Mouse (Mus musculus): ENCODE measurements at regions not wholly inside any gene's neighbourhood (a gene's known extent, or its start where the extent isn't known, plus 50 kb on each side); places are given as distances from the start of the nearest gene placed in this dataset.

DNA sequence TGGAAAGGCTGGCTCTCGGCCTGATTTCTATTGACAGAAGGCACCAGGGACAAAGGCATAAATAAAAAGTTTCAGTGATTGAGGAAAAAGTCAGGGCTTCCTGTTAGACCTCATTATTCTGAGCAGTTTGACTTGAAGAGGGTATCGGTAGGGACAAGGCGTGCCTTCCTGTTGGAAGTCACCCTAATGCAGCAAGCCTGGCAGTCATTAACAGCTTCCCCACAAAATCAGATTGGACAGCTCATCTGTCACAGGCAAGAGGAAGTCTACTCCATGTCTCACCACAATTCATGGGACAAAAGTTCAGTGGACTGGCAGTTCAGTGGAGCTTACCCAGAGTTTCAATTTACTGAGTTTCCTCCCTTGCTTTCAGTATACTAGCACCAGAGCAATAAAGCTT is 715.5 kb downstream of the Fam181b start:
- no peaks in the 10 kb centered on the region for H3K9me3 ChIP-seq (ENCODE audit: control insufficient read depth, low read length)
- no peaks in the 10 kb centered on the region for H3K36me3 ChIP-seq (ENCODE audit: control insufficient read depth, insufficient read depth)
- no peak for ATAC-seq
- H3K9ac ChIP-seq (replicated peaks; ENCODE audit: low read depth, low read length) = no peak overlapping the region
- WGBS = 54% methylated on average over 3 of the region's 3 CpGs
- H3K27ac ChIP-seq (ENCODE audit: low read length) = no peak overlapping the region
- H3K4me1 ChIP-seq (replicated peaks; ENCODE audit: control insufficient read depth, insufficient read depth, low read length) = no peaks in the 10 kb centered on the region
- no peaks in the 10 kb centered on the region for H3K27me3 ChIP-seq (replicated peaks; ENCODE audit: control insufficient read depth, insufficient read depth, low read length)
- no peak overlapping the region for H3K4me3 ChIP-seq (replicated peaks; ENCODE audit: low read length)
- no peak overlapping the region for H3K4me2 ChIP-seq (ENCODE audit: low read length)

DNA sequence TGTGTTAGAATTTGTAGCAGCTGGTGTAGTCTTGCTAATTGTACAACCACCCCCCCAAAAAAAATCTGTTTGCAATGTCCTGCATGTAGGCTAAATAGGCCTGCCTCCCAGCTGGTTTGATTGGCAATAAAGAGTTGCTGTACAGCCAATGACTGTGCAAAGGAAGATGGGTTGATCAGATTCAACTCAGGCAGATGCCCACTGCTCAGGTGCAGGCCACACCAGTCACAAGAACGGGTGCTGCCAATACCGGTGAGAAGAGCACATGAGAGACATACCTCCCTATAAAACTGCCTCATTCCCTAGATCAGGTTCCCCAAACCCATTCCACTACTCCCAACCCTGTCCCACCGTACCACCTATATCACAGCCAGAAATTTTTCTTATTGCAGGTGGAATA is 756.0 kb downstream of the Fam181b start:
- WGBS = 82% methylated on average over 3 of the region's 3 CpGs
- Histone ChIP-seq H3K9ac (replicated peaks; ENCODE audit: low read depth, low read length) (no peak overlapping the region), H3K36me3 (ENCODE audit: control insufficient read depth, insufficient read depth) (no peaks in the 10 kb centered on the region), H3K27ac (ENCODE audit: low read length) (peak overlapping the region; percentile 18; the same call in 1 of the 2 replicates), H3K27me3 (replicated peaks; ENCODE audit: control insufficient read depth, insufficient read depth, low read length) (no peaks in the 10 kb centered on the region), H3K4me2 (ENCODE audit: low read length) (no peak overlapping the region), H3K4me1 (replicated peaks; ENCODE audit: control insufficient read depth, insufficient read depth, low read length) (0 out of 2 replicates have a peak, but pooled peaks cover 3% of the 10 kb centered on the region), H3K9me3 (ENCODE audit: control insufficient read depth, low read length) (no peaks in the 10 kb centered on the region), H3K4me3 (replicated peaks; ENCODE audit: low read length) (no peak overlapping the region)
- peak; percentile 67 for ATAC-seq

DNA sequence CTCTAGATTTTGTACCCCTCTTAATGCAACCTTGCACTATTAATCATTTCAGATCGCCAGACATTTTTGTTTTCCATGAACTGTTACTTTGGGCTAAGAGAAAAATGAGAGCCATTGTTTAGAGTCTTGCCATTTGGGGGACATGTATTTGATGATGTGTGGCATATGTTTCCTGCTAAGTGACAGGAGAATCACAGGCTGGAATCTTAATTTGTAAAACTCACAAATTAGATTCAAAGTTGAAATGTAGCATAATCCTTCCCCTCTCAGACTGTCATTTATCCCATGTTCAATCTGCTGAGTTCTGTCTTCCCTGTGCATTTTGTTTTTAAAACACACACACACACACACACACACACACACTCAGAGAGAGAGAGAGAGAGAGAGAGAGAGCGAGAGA is 756.5 kb downstream of the Fam181b start:
- Histone ChIP-seq H3K4me2 (ENCODE audit: low read length) (no peak overlapping the region), H3K9me3 (ENCODE audit: control insufficient read depth, low read length) (no peaks in the 10 kb centered on the region), H3K4me1 (replicated peaks; ENCODE audit: control insufficient read depth, insufficient read depth, low read length) (0 out of 2 replicates have a peak, but pooled peaks cover 3% of the 10 kb centered on the region), H3K27me3 (replicated peaks; ENCODE audit: control insufficient read depth, insufficient read depth, low read length) (no peaks in the 10 kb centered on the region), H3K4me3 (replicated peaks; ENCODE audit: low read length) (no peak overlapping the region), H3K27ac (ENCODE audit: low read length) (no peak overlapping the region), H3K9ac (replicated peaks; ENCODE audit: low read depth, low read length) (no peak overlapping the region), H3K36me3 (ENCODE audit: control insufficient read depth, insufficient read depth) (no peaks in the 10 kb centered on the region)
- 57% methylated on average over 2 of the region's 2 CpGs for WGBS
- ATAC-seq = peak; percentile 91

DNA sequence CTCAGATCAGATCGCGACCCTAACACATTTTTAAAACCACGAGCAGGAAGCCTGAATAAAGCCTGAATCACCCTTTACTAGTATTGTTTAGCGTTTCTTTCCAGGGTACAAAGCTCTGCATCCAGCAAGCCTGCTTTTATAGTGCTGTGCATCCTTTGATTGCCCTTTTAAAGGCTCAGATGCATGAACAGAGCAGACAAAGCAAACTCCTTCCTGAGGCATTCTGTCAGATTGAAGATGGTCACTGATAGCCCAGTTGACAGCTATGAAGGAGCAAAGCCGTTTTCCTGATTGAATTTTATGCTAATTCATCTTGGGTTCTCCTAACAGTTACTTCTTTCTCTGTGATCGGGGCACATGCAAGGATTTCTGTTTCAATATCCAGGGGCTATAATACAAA is 775.4 kb downstream of the Fam181b start:
- Histone ChIP-seq H3K27ac (ENCODE audit: low read length) (no peak overlapping the region), H3K36me3 (ENCODE audit: control insufficient read depth, insufficient read depth) (no peaks in the 10 kb centered on the region), H3K9me3 (ENCODE audit: control insufficient read depth, low read length) (no peaks in the 10 kb centered on the region), H3K27me3 (replicated peaks; ENCODE audit: control insufficient read depth, insufficient read depth, low read length) (no peaks in the 10 kb centered on the region), H3K9ac (replicated peaks; ENCODE audit: low read depth, low read length) (no peak overlapping the region), H3K4me1 (replicated peaks; ENCODE audit: control insufficient read depth, insufficient read depth, low read length) (no peaks in the 10 kb centered on the region), H3K4me3 (replicated peaks; ENCODE audit: low read length) (no peak overlapping the region), H3K4me2 (ENCODE audit: low read length) (no peak overlapping the region)
- WGBS = 29% methylated on average over 6 of the region's 6 CpGs
- no peak for ATAC-seq

DNA sequence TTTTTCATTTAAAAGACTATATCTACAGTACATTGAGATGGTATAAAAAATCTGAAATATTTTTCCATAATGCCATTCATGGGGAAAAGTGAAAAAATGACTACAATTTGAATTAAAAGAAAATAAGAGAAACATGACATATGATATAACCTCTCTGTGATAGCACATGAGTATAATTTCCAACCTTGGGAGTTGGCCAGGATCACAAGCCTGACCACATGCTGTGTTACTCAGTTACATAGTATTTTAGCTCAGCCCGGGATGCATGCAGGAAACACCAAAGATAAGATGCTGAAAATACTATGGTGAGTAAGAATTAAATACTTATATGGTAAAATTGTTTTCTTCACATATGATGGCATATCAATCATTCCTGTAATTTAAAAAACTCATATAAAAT is 814.0 kb downstream of the Fam181b start:
- Histone ChIP-seq H3K27me3 (replicated peaks; ENCODE audit: control insufficient read depth, insufficient read depth, low read length) (no peaks in the 10 kb centered on the region), H3K36me3 (ENCODE audit: control insufficient read depth, insufficient read depth) (no peaks in the 10 kb centered on the region), H3K4me2 (ENCODE audit: low read length) (no peak overlapping the region), H3K27ac (ENCODE audit: low read length) (no peak overlapping the region), H3K4me3 (replicated peaks; ENCODE audit: low read length) (no peak overlapping the region), H3K9me3 (ENCODE audit: control insufficient read depth, low read length) (no peaks in the 10 kb centered on the region), H3K4me1 (replicated peaks; ENCODE audit: control insufficient read depth, insufficient read depth, low read length) (no peaks in the 10 kb centered on the region), H3K9ac (replicated peaks; ENCODE audit: low read depth, low read length) (no peak overlapping the region)
- ATAC-seq = no peak
- 94% methylated on average over 1 of the region's 1 CpGs for WGBS

DNA sequence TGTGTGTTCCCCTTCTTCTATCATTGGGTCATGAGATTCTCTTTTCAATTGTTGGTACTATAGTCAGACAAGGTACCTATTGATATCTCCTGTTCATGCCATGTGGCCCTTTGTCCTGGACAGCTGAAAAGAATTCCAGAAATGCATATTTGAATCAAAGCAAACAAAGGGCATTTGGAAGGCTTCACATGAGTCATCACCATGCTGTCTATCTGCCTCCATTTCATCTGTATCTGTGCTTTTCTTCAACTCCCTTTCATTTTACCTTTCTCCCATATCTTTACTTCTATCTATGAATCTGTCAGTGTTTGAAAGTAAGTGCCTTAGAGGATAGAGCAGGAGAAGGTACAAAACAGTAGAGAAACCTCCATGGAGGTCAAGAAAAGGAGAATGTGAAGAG is 817.3 kb downstream of the Fam181b start:
- no peaks in the 10 kb centered on the region for H3K4me1 ChIP-seq (replicated peaks; ENCODE audit: control insufficient read depth, insufficient read depth, low read length)
- H3K4me2 ChIP-seq (ENCODE audit: low read length) = no peak overlapping the region
- no peaks in the 10 kb centered on the region for H3K9me3 ChIP-seq (ENCODE audit: control insufficient read depth, low read length)
- no peaks in the 10 kb centered on the region for H3K36me3 ChIP-seq (ENCODE audit: control insufficient read depth, insufficient read depth)
- no peak overlapping the region for H3K4me3 ChIP-seq (replicated peaks; ENCODE audit: low read length)
- ATAC-seq = no peak
- H3K27ac ChIP-seq (ENCODE audit: low read length) = no peak overlapping the region
- H3K9ac ChIP-seq (replicated peaks; ENCODE audit: low read depth, low read length) = no peak overlapping the region
- H3K27me3 ChIP-seq (replicated peaks; ENCODE audit: control insufficient read depth, insufficient read depth, low read length) = no peaks in the 10 kb centered on the region

DNA sequence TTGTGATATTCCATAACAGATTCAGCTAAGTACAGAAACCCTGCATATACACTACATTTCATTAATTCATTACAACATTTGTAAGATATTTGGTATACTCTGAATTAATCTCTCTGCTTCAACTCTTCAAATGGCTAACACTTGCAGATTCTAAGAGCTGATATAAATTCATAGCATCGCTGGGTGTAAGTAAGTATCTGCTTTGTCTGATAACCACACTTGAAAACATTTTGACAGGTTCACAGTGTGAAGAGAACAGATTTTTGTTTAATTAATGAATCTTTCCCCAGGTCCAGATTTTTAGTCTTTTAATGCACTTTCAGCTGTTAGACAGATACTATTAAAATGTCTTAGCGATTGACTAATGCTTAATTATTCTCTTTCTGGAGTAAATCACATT is 823.1 kb downstream of the Fam181b start:
- no peak overlapping the region for H3K27ac ChIP-seq (ENCODE audit: low read length)
- no peaks in the 10 kb centered on the region for H3K36me3 ChIP-seq (ENCODE audit: control insufficient read depth, insufficient read depth)
- no peak overlapping the region for H3K4me3 ChIP-seq (replicated peaks; ENCODE audit: low read length)
- H3K9me3 ChIP-seq (ENCODE audit: control insufficient read depth, low read length) = no peaks in the 10 kb centered on the region
- ATAC-seq = peak; percentile 69
- no peak overlapping the region for H3K4me2 ChIP-seq (ENCODE audit: low read length)
- H3K4me1 ChIP-seq (replicated peaks; ENCODE audit: control insufficient read depth, insufficient read depth, low read length) = no peaks in the 10 kb centered on the region
- H3K27me3 ChIP-seq (replicated peaks; ENCODE audit: control insufficient read depth, insufficient read depth, low read length) = no peaks in the 10 kb centered on the region
- H3K9ac ChIP-seq (replicated peaks; ENCODE audit: low read depth, low read length) = no peak overlapping the region
- WGBS = 35% methylated on average over 2 of the region's 2 CpGs

DNA sequence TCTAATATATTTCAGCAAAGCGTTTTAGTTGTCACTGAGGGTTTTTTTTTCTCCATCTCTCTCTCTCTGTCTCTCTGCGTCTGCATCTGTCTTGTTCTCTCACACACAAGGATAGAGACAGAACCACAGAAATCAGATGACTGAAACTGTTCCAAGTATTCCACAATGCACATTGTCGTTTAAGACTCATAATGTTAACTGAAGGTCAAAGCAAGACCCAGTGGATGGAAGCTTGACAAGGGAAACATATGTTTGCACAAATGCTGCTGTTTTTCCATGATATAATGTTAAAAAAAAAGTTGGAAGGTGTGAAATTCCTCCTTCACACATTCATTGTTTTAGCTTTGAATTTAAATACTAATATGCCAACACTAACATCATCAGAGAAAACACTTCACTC is 857.3 kb downstream of the Fam181b start:
- H3K9me3 ChIP-seq (ENCODE audit: control insufficient read depth, low read length) = no peaks in the 10 kb centered on the region
- no peak overlapping the region for H3K9ac ChIP-seq (replicated peaks; ENCODE audit: low read depth, low read length)
- no peaks in the 10 kb centered on the region for H3K36me3 ChIP-seq (ENCODE audit: control insufficient read depth, insufficient read depth)
- no peak overlapping the region for H3K27ac ChIP-seq (ENCODE audit: low read length)
- H3K4me1 ChIP-seq (replicated peaks; ENCODE audit: control insufficient read depth, insufficient read depth, low read length) = no peaks in the 10 kb centered on the region
- no peak overlapping the region for H3K4me3 ChIP-seq (replicated peaks; ENCODE audit: low read length)
- WGBS = 39% methylated on average over 3 of the region's 3 CpGs
- ATAC-seq = peak; percentile 47; the same call in 1 of the 2 replicates
- no peak overlapping the region for H3K4me2 ChIP-seq (ENCODE audit: low read length)
- H3K27me3 ChIP-seq (replicated peaks; ENCODE audit: control insufficient read depth, insufficient read depth, low read length) = no peaks in the 10 kb centered on the region

DNA sequence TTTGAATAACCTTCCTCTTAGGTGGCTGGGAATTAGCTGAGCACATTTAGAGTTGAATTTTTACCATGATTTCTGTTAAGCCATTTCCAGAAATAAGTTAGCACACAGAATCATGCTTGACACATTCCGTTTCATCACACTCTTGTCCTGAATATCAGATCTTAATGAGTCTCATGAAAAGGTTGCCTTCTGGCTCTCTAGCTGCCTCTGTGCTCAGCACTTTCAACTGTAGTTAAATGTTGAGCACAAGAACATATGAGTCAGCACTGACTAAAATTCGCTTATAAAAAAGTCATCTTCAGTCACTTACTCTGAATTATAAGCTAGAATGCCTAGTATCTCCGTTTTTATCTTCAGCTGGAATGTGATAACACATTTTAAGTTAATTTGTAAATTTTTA is 902.4 kb downstream of the Fam181b start:
- no peak overlapping the region for H3K4me2 ChIP-seq (ENCODE audit: low read length)
- no peaks in the 10 kb centered on the region for H3K27me3 ChIP-seq (replicated peaks; ENCODE audit: control insufficient read depth, insufficient read depth, low read length)
- no peak for ATAC-seq
- H3K36me3 ChIP-seq (ENCODE audit: control insufficient read depth, insufficient read depth) = no peaks in the 10 kb centered on the region
- no peak overlapping the region for H3K4me3 ChIP-seq (replicated peaks; ENCODE audit: low read length)
- H3K9ac ChIP-seq (replicated peaks; ENCODE audit: low read depth, low read length) = no peak overlapping the region
- H3K4me1 ChIP-seq (replicated peaks; ENCODE audit: control insufficient read depth, insufficient read depth, low read length) = no peaks in the 10 kb centered on the region
- WGBS = 78% methylated on average over 3 of the region's 3 CpGs
- H3K27ac ChIP-seq (ENCODE audit: low read length) = no peak overlapping the region
- no peaks in the 10 kb centered on the region for H3K9me3 ChIP-seq (ENCODE audit: control insufficient read depth, low read length)

DNA sequence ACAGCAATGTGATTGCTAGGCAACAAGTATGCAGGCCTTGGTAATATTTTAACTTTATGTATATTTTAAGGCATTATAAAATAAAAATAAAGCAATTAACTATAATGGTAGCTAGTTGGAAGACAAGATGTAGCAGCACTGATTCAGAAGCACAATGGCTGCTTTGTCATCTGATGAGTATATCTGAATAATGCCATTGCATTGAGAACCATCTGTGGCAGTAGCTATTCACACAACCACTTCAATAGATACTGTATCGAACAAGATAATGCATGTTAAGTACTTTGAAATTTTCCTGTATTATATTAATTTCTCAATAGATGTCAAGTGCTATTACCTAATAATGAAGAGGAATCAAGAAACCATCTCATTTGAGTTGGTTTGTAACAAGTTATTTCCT is 923.1 kb downstream of the Fam181b start:
- Histone ChIP-seq H3K9me3 (ENCODE audit: control insufficient read depth, low read length) (no peaks in the 10 kb centered on the region), H3K4me1 (replicated peaks; ENCODE audit: control insufficient read depth, insufficient read depth, low read length) (no peaks in the 10 kb centered on the region), H3K36me3 (ENCODE audit: control insufficient read depth, insufficient read depth) (no peaks in the 10 kb centered on the region), H3K27ac (ENCODE audit: low read length) (no peak overlapping the region), H3K27me3 (replicated peaks; ENCODE audit: control insufficient read depth, insufficient read depth, low read length) (no peaks in the 10 kb centered on the region), H3K4me2 (ENCODE audit: low read length) (no peak overlapping the region), H3K9ac (replicated peaks; ENCODE audit: low read depth, low read length) (no peak overlapping the region), H3K4me3 (replicated peaks; ENCODE audit: low read length) (no peak overlapping the region)
- WGBS = 74% methylated on average over 1 of the region's 1 CpGs
- peak; percentile 65 for ATAC-seq

Data from forebrain, embryonic 16.5 days (tissue).